Mouse (Mus musculus) liver, embryonic 14.5 days (tissue): ENCODE data around the gene Mrpl30.

Experiments used
- CTCF ChIP-seq: IDR thresholded peaks from 2 replicates; pipeline ENCODE4 v1.5.1; 2016; ENCODE audit warnings: antibody characterized with exemption, low read depth, control low read depth
- EP300 ChIP-seq: IDR thresholded peaks from 2 replicates; pipeline ENCODE4 v1.6.1; 2016; ENCODE audit warnings: antibody characterized with exemption, low read depth

DNA sequence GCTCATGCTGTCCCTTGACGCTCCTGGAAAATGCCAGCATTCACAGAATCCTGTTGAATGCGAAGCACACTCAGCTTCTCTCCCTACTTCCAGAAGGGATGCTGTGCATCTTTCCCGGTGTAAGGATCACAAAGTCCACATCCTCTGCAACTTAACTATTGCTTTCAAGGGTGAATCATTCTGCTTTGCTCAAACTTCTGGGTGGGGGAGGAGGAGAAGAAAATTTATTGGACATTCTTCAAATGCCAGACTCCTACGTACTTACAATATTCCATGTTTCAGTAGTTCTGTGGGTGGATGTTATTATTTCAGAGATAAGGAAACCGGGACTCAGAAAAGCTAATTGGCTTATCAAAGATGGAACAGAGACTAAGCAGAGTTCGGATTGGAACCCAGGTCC is 27.8 kb downstream of the Mrpl30 start:
- TF ChIP-seq CTCF (no peak), EP300 (no peak)
